19 mouse cellular contexts compared by ENCODE assay signal in genomic region chr9:60502220-60502619, GRCm38 (mm10). TPM values are rescaled to one million over a fixed set of nuclear protein-coding genes. Genes with fewer than 3 reads are reported as not detected.
A peak's percentile ranks its signal among the peaks of the same experiment; 100 is the strongest.
DNase-seq lines count a peak whose midpoint lies in the region; ATAC-seq and TF ChIP-seq lines count a peak whose summit lies in the region.
"Had no signal": no experiment of that assay in that cellular context is flagged by ENCODE, and none has a peak within 500 bp of the region (broad histone marks: within the 10 kb centered on the region; RNA-seq: fewer than 3 reads in every experiment).

No protein-coding gene starts in this region.

- intact Hi-C loops in gastrocnemius, postnatal 14 days (cut with DNase I; ENCODE audit: low total_unique reads), result no loop called here

- H3K27ac ChIP-seq in intestine, postnatal 0 days (ENCODE audit: low read depth, low read length), result peak overlapping the region; percentile 70
- no peak overlapping the region for H3K27ac ChIP-seq in thymus, adult 2 months (ENCODE audit: control insufficient read depth, insufficient read depth, low read length)
- H3K27ac ChIP-seq: forebrain, embryonic 15.5 days; gastrocnemius, adult 2 months; hindbrain, embryonic 13.5 days; limb, embryonic 12.5 days; midbrain, embryonic 13.5 days had no signal

- H3K9me3 ChIP-seq in intestine, postnatal 0 days (ENCODE audit: control insufficient read depth), result no peaks in the 10 kb centered on the region
- H3K9me3 ChIP-seq: forebrain, embryonic 15.5 days; hindbrain, embryonic 13.5 days; limb, embryonic 12.5 days; midbrain, embryonic 13.5 days had no signal

- no peaks in the 10 kb centered on the region for H3K79me3 ChIP-seq in C2C12 (ENCODE audit: low read depth)

- H3K4me2 ChIP-seq in intestine, postnatal 0 days (replicated peaks; ENCODE audit: low read depth), result no peak overlapping the region
- H3K4me2 ChIP-seq: forebrain, embryonic 15.5 days; hindbrain, embryonic 13.5 days; limb, embryonic 12.5 days; lung, embryonic 14.5 days; midbrain, embryonic 13.5 days had no signal

- no peaks in the 10 kb centered on the region for H3K36me3 ChIP-seq in C2C12 (ENCODE audit: control insufficient read depth, insufficient read depth)
- no peaks in the 10 kb centered on the region for H3K36me3 ChIP-seq in intestine, postnatal 0 days (ENCODE audit: control insufficient read depth, insufficient read depth)
- no peaks in the 10 kb centered on the region for H3K36me3 ChIP-seq in thymus, adult 2 months (ENCODE audit: control insufficient read depth, insufficient read depth, low read length)
- H3K36me3 ChIP-seq: forebrain, embryonic 15.5 days; hindbrain, embryonic 13.5 days; limb, embryonic 12.5 days; midbrain, embryonic 13.5 days had no signal

- H3K79me2 ChIP-seq in C2C12 (ENCODE audit: control insufficient read depth, insufficient read depth), result no peaks in the 10 kb centered on the region

- peak; percentile 88 for DNase-seq in heart, adult 11 months
- no peak for DNase-seq in heart, postnatal 4 days
- peak; percentile 38 to 52 for DNase-seq in lung, postnatal 4 days
- DNase-seq in thymus, adult 2 months, result no peak
- no peak for DNase-seq in layer of hippocampus, adult 9-10 months (ENCODE audit: low spot score)
- no peak for DNase-seq in gastrocnemius, postnatal 14 days
- DNase-seq: cerebellum, postnatal 14 days; gastrocnemius, adult 2 months; kidney, adult 18-20 months; kidney, postnatal 4 days; lung, embryonic 14.5 days; right cerebral cortex, postnatal 4 days; thymus, postnatal 4 days had no signal

- TF ChIP-seq CTCF in C2C12 (IDR thresholded peaks at IDR 0.05; ENCODE audit: control insufficient read depth, insufficient read depth, insufficient read length), result no peak
- no peak for TF ChIP-seq CTCF in intestine, postnatal 0 days (IDR thresholded peaks at IDR 0.05; ENCODE audit: low read depth)
- TF ChIP-seq CTCF in thymus, adult 2 months (IDR thresholded peaks at IDR 0.05; ENCODE audit: borderline replicate concordance, control insufficient read depth, extremely low read depth, insufficient read depth, low read length, poor library complexity), result no peak

- TF ChIP-seq POLR2A in thymus, adult 2 months (IDR thresholded peaks at IDR 0.05; ENCODE audit: control insufficient read depth, extremely low read depth, insufficient read depth, low read length, poor library complexity), result no peak

- H3K4me1 ChIP-seq in intestine, postnatal 0 days (replicated peaks; ENCODE audit: control insufficient read depth, insufficient read depth, low read length), result peaks cover 11% of the 10 kb centered on the region
- no peaks in the 10 kb centered on the region for H3K4me1 ChIP-seq in thymus, adult 2 months (replicated peaks; ENCODE audit: control insufficient read depth, insufficient read depth, low read length)
- H3K4me1 ChIP-seq: forebrain, embryonic 15.5 days had no signal

- ATAC-seq in intestine, postnatal 0 days, result no peak; the same call in 1 of the 2 replicates
- ATAC-seq: forebrain, embryonic 15.5 days; midbrain, embryonic 13.5 days had no signal

- WGBS in intestine, postnatal 0 days, result 46% methylated on average over 6 of the region's 6 CpGs
- WGBS in thymus, adult 2 months, result 93% methylated on average over 6 of the region's 6 CpGs

- no peak overlapping the region for H3K9ac ChIP-seq in intestine, postnatal 0 days (ENCODE audit: low read depth, low read length)
- H3K9ac ChIP-seq: forebrain, embryonic 15.5 days; hindbrain, embryonic 13.5 days; limb, embryonic 12.5 days; lung, embryonic 14.5 days; midbrain, embryonic 13.5 days had no signal

- no peak overlapping the region for H3ac ChIP-seq in C2C12 (ENCODE audit: control insufficient read depth, insufficient read length, low read depth)

- no peak overlapping the region for H3K4me3 ChIP-seq in C2C12 (ENCODE audit: insufficient read depth, poor library complexity, severe bottlenecking)
- H3K4me3 ChIP-seq in intestine, postnatal 0 days (ENCODE audit: low read depth, low read length), result no peak overlapping the region
- H3K4me3 ChIP-seq in thymus, adult 2 months (ENCODE audit: control insufficient read depth, insufficient read depth, low read length), result no peak overlapping the region
- H3K4me3 ChIP-seq: forebrain, embryonic 15.5 days; gastrocnemius, adult 2 months; hindbrain, embryonic 13.5 days; limb, embryonic 12.5 days; midbrain, embryonic 13.5 days had no signal

- H3K27me3 ChIP-seq in C2C12 (ENCODE audit: control insufficient read depth, insufficient read depth, insufficient read length), result no peaks in the 10 kb centered on the region
- no peaks in the 10 kb centered on the region for H3K27me3 ChIP-seq in intestine, postnatal 0 days (replicated peaks; ENCODE audit: control insufficient read depth, insufficient read depth, low read length)
- no peaks in the 10 kb centered on the region for H3K27me3 ChIP-seq in thymus, adult 2 months (ENCODE audit: control insufficient read depth, insufficient read depth, low read length)
- H3K27me3 ChIP-seq: forebrain, embryonic 15.5 days; midbrain, embryonic 13.5 days had no signal

TF ChIP-seq in C2C12, 6 proteins besides CTCF, POLR2A, EP300 and RAD21:
- TF ChIP-seq FOSL1 (IDR thresholded peaks at IDR 0.05; ENCODE audit: insufficient read depth, low read length, poor library complexity, severe bottlenecking) (peak; percentile 19), MYOD1 (IDR thresholded peaks at IDR 0.05; ENCODE audit: control insufficient read depth, insufficient read length, low read depth) (no peak)

RNA-seq across cellular contexts. Expression of gene Thsd4, which starts 19.6 kb away (rescaled TPM):
- total RNA-seq in heart, postnatal 4 days (2021), result 10 to 100 TPM; 21.7 to 24.1 TPM
- polyA plus RNA-seq in C2C12 (2012; fragmentation: generic; extraction: Trizol), result 1.3 TPM
- polyA plus RNA-seq in intestine, postnatal 0 days (2015; fragmentation: Nextera tagmentation; extraction: Ambion mirVana), result 11.4 and 13.6 TPM in 2 replicates
- 4.3 and 4.6 TPM in 2 replicates for polyA plus RNA-seq in thymus, adult 2 months (2012; rRNA removed)
- 1 to 10 TPM; 2.4 to 3.7 TPM for total RNA-seq in gastrocnemius, postnatal 14 days (2021)

Comparison
In these comparisons a context has a peak if more than half of its experiments do, and no peak if none do; other contexts are left out.
1. DNase-seq: peak in heart, adult 11 months (single experiment) and lung, postnatal 4 days (2 of 2); none in heart, postnatal 4 days (single experiment), thymus, adult 2 months (single experiment), layer of hippocampus, adult 9-10 months (single experiment) and gastrocnemius, postnatal 14 days (single experiment).